Mouse (Mus musculus) heart, embryonic 13.5 days (tissue): Measurements from ENCODE around the gene Slc5a2. TPM values are rescaled to one million over a fixed set of nuclear protein-coding genes. Genes with fewer than 3 reads are reported as not detected.

Experiments used
- ATAC-seq: fragments of 200-750 bp; cut with Nextera tagmentation; 2 replicates; pipeline ENCODE4 v1.8.0; 2017; ENCODE audit warnings: moderate TSS enrichment; ENCODE audit not compliant: insufficient number of reproducible peaks, low FRiP score, low TSS enrichment; ENCODE audit errors: extremely low read depth
- H3K27ac ChIP-seq: fragments of 300-500 bp; sonication (generic); replicated peaks from 2 replicates; pipeline ENCODE4 v1.5.1; 2015; ENCODE audit warnings: moderate library complexity, mild to moderate bottlenecking, inconsistent platforms
- H3K27me3 ChIP-seq: fragments of 300-500 bp; sonication (generic); replicated peaks from 2 replicates; pipeline ENCODE4 v1.6.1; 2015; ENCODE audit warnings: mild to moderate bottlenecking, inconsistent platforms
- H3K36me3 ChIP-seq: fragments of 300-500 bp; sonication (generic); 2 replicates; pipeline ENCODE4 v1.6.1; 2015; ENCODE audit warnings: mild to moderate bottlenecking, inconsistent platforms
- H3K4me1 ChIP-seq: fragments of 300-500 bp; sonication (generic); 2 replicates; pipeline ENCODE4 v1.6.1; 2015; ENCODE audit warnings: inconsistent platforms
- H3K4me2 ChIP-seq: fragments of 300-500 bp; sonication (generic); 2 replicates; pipeline ENCODE4 v1.6.1; 2015; ENCODE audit warnings: inconsistent platforms, mild to moderate bottlenecking, moderate library complexity
- H3K4me3 ChIP-seq: fragments of 300-500 bp; sonication (generic); 2 replicates; pipeline ENCODE4 v1.5.1; 2015; ENCODE audit warnings: moderate library complexity, mild to moderate bottlenecking, inconsistent platforms
- H3K9ac ChIP-seq: fragments of 300-500 bp; sonication (generic); 2 replicates; pipeline ENCODE4 v1.6.1; 2015; ENCODE audit warnings: inconsistent platforms, mild to moderate bottlenecking, moderate library complexity
- H3K9me3 ChIP-seq: fragments of 300-500 bp; sonication (generic); 2 replicates; pipeline ENCODE4 v1.6.1; 2016; ENCODE audit warnings: inconsistent platforms
- WGBS: fragments of 180-500 bp; shearing (Covaris S2); methylation state at CpG from one replicate; pipeline ENCODE4 v1.1.7; 2015; ENCODE audit warnings: mixed read lengths; 5-methylcytosine and 5-hydroxymethylcytosine counted together
- polyA plus RNA-seq: library from polyadenylated mRNA; unstranded; fragments of >200 nt; fragmentation: Nextera tagmentation; extraction: Ambion mirVana; gene quantifications from 2 replicates; pipeline ENCODE4 v1.2.1, GENCODE M21; 2015

Gene Slc5a2
- polyA plus RNA-seq, 1 experiment from 2014 or later, result not detected

- H3K9me3 ChIP-seq, result no peaks in the 10 kb centered on the region
- H3K4me1 ChIP-seq, result peaks cover 31% of the 10 kb centered on the region
- 93% methylated on average over 27 of the region's 27 CpGs for WGBS
- H3K27me3 ChIP-seq, result no peaks in the 10 kb centered on the region
- H3K9ac ChIP-seq, result peak overlapping the region; percentile 24; the same call in 1 of the 2 replicates
- peaks cover 65% of the 10 kb centered on the region for H3K36me3 ChIP-seq
- ATAC-seq, result no peak
- no peak overlapping the region for H3K4me2 ChIP-seq
- H3K4me3 ChIP-seq, result no peak overlapping the region
- H3K27ac ChIP-seq, result no peak overlapping the region
Measured at GRCm38 (mm10) chr7:128240131-128240784, 25.2 kb upstream of the Slc5a2 start.

DNA sequence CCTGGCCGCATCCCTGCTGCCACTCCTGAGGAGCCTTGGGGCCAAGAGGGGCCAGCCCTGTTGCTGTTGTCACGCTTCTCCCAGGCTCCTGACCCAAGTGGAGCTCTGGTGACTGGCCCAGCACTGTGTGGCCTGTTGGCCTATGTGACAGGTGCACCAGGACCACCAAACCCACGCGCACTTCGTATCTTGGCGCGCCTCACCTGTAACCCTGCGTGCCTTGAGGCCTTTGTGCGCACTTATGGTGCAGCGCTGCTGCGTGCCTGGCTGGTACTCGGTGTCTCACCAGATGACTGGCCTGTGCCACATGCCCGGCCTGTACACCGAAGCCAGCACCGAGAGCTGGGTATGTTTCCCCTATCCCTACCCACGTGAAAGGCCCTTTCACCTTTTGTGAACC is 23.1 kb upstream of the Slc5a2 start:
- 94% methylated on average over 16 of the region's 16 CpGs for WGBS
- H3K27ac ChIP-seq, result no peak overlapping the region
- H3K9ac ChIP-seq, result no peak overlapping the region
- no peak overlapping the region for H3K4me3 ChIP-seq
- no peak overlapping the region for H3K4me2 ChIP-seq
- no peak for ATAC-seq
- H3K9me3 ChIP-seq, result no peaks in the 10 kb centered on the region
- H3K27me3 ChIP-seq, result no peaks in the 10 kb centered on the region
- H3K36me3 ChIP-seq, result peaks cover 53% of the 10 kb centered on the region
- peaks cover 36% of the 10 kb centered on the region for H3K4me1 ChIP-seq

DNA sequence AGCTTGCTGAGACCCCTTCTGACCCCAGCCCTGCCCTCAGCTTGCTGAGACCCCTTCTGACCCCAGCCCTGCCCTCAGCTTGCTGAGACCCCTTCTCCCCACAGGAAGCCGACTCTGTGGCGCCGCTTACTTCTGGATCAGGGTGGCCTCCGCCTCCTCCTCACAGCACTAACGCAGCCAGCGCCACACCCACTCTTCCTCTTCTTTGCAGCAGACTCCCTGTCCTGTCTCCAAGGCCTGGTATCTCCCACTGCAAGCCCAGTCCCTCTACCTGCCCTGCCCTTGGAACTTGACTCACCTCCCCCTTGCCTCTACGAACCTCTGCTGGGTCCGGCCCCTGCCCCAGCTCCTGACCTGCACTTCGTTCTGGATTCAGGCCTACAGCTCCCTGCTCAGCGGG is 21.5 kb upstream of the Slc5a2 start:
- H3K9ac ChIP-seq, result no peak overlapping the region
- H3K27ac ChIP-seq, result no peak overlapping the region
- no peaks in the 10 kb centered on the region for H3K9me3 ChIP-seq
- no peak for ATAC-seq
- H3K36me3 ChIP-seq, result peaks cover 62% of the 10 kb centered on the region
- no peak overlapping the region for H3K4me3 ChIP-seq
- no peaks in the 10 kb centered on the region for H3K27me3 ChIP-seq
- H3K4me2 ChIP-seq, result no peak overlapping the region
- peaks cover 45% of the 10 kb centered on the region for H3K4me1 ChIP-seq
- WGBS, result 63% methylated on average over 10 of the region's 10 CpGs

DNA sequence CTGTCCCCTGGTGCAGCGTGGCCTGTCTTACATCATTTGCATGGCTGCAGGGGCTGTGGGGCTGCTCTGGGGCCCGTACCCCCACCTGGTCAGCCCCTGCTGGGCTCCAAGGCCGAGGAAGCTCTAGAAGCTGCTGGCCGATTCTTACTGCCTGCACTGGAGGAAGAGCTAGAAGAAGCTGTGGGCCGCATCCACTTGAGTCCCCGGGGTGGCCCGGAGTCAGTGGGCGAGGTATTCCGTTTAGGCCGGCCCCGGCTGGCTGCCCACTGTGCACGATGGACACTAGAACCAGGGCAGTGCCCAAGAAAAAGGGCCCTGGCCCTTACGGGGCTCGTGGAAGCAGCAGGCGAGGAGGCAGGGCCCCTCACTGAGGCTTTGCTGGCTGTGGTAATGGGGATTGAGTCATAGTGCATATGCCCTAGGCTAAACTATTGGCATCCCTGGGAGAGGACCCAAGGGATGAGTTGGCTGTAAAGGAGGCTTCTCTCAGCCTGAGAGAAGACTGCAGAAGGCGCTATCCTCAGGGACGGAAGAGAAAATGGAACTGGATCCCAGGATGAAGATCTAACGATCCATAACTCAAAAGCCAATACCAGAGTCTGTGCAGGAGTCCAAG is 20.9 kb upstream of the Slc5a2 start:
- Histone ChIP-seq H3K27ac (no peak overlapping the region), H3K9ac (peak overlapping the region; percentile 10; the same call in 1 of the 2 replicates), H3K9me3 (no peaks in the 10 kb centered on the region), H3K4me3 (no peak overlapping the region), H3K4me2 (no peak overlapping the region), H3K27me3 (no peaks in the 10 kb centered on the region), H3K4me1 (peaks cover 44% of the 10 kb centered on the region), H3K36me3 (peaks cover 68% of the 10 kb centered on the region)
- ATAC-seq, result no peak
- WGBS, result 91% methylated on average over 18 of the region's 18 CpGs

GRCm38 (mm10) chr7:128245547-128245946 is 19.9 kb upstream of the Slc5a2 start:
- peak overlapping the region; percentile 91 for H3K9ac ChIP-seq
- H3K27me3 ChIP-seq, result no peaks in the 10 kb centered on the region
- ATAC-seq, result no peak
- 84% methylated on average over 4 of the region's 4 CpGs for WGBS
- peak overlapping the region; percentile 80; the same call in 1 of the 2 replicates for H3K4me2 ChIP-seq
- H3K36me3 ChIP-seq, result peaks cover 68% of the 10 kb centered on the region
- H3K9me3 ChIP-seq, result no peaks in the 10 kb centered on the region
- peak overlapping the region; percentile 98 for H3K27ac ChIP-seq
- H3K4me1 ChIP-seq, result peaks cover 43% of the 10 kb centered on the region
- H3K4me3 ChIP-seq, result peak overlapping the region; percentile 79; the same call in 1 of the 2 replicates

DNA sequence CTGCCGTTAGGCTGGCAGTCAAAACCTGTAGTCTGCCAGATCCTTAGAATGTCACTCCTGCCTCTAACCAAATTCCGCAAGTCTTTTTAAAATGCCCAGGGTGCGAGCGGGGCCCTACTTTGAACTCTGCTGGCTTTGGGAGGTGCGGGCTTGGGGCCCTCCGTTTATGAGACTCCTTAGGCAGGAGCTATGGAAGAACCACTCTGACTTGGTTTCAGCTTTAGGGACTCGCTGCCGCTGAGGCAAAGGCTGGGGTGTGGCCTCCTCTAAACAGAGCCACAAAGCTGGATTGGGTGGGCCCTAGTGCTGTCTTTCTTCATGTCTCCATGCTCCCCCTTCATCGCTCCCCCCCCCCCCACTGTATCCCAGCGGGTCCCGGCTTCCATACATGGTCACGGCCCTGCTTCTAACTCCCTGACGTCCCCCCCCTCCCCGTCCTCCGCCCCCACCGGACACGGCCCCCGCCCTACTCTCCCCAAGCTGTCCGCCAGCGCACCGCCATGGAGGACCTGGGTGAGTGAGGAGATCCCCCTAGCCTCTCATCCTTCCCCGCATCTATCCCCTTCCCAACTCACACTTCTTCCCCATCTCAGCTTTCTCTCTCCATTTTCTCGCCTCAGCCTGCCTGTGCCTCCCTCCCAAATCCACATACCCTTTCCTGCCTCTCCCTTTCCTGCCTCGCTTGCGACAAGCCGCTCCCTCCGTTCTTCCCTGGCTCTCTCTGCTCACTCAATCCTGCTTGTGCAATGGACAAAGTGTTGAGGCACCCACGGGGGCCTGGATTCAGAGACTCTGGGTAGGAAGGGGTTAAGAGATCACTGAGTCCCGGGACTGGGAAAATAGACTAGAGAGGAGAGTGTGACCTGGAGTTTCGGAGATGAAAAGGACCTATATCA is 18.7 kb upstream of the Slc5a2 start, which contains the start of gene Tgfb1i1:
Gene Tgfb1i1, plus strand, starts transcription at position 317 of the 896 bp plus-strand sequence.
- Histone ChIP-seq H3K36me3 (peaks cover 67% of the 10 kb centered on the region), H3K9ac (peak within 1 kb of the TSS; percentile 91), H3K27me3 (no peaks in the 10 kb centered on the region), H3K4me1 (peaks cover 45% of the 10 kb centered on the region), H3K9me3 (no peaks in the 10 kb centered on the region), H3K27ac (peak within 1 kb of the TSS; percentile 98), H3K4me3 (peak within 1 kb of the TSS; percentile 79), H3K4me2 (peak within 1 kb of the TSS; percentile 80)
- 2% methylated on average over 26 of the region's 30 CpGs for WGBS
- ATAC-seq, result peak; percentile 86

DNA sequence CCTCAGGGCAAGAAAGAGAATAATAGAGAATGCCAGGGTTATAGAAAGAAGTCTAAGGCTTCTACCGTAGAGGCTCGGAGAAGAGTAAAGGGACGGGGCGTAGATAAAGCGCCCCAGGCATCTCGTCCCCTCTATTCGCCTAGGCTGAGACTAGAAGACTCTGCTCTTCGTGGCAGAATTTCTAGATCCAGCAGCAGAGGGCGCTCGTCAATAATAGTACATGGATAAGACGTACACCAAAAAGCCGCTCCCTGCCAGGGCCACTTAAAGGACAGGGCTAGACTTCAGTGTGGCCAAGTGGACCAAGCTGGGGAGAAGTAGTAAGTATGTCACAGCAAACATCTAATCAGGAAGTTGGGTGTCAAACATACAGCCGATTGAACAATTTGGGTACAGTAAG is 18.0 kb upstream of the Slc5a2 start:
- Histone ChIP-seq H3K27me3 (no peaks in the 10 kb centered on the region), H3K4me3 (peak overlapping the region; percentile 79), H3K36me3 (peaks cover 67% of the 10 kb centered on the region), H3K4me1 (peaks cover 51% of the 10 kb centered on the region), H3K27ac (peak overlapping the region; percentile 98), H3K4me2 (peak overlapping the region; percentile 80), H3K9ac (peak overlapping the region; percentile 91), H3K9me3 (no peaks in the 10 kb centered on the region)
- WGBS, result under 1% methylated on average over 13 of the region's 13 CpGs
- peak; percentile 60 for ATAC-seq

- no peaks in the 10 kb centered on the region for H3K27me3 ChIP-seq
- peak overlapping the region; percentile 80 for H3K4me2 ChIP-seq
- H3K9me3 ChIP-seq, result no peaks in the 10 kb centered on the region
- H3K36me3 ChIP-seq, result peaks cover 67% of the 10 kb centered on the region
- whole genome bisulfite sequencing, result 70% methylated on average over 10 of the region's 10 CpGs
- peak overlapping the region; percentile 79 for H3K4me3 ChIP-seq
- peak overlapping the region; percentile 91 for H3K9ac ChIP-seq
- no peak overlapping the region for H3K27ac ChIP-seq
- no peak for ATAC-seq
- H3K4me1 ChIP-seq, result peaks cover 51% of the 10 kb centered on the region
Measured at GRCm38 (mm10) chr7:128248081-128249042, 17.1 kb upstream of the Slc5a2 start.

DNA sequence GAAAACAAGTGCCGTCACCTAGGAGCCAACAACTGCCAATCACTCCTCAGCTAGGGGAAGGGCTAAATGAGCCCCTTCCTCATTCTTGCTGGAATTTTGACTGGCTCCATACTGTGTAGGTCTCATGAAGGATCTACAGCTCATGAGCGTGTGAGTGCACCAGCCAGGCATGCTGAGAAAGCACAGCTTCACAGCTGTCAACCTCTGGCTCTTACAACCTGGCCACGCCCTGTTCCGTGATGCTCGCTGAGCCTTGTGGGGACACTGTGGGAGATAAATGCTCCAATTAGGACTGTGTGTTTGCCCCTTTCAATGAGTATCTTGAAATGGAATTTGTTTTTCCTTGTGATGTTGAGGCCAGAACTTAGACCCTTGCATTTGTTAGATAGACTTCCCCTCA is 15.5 kb upstream of the Slc5a2 start:
- no peaks in the 10 kb centered on the region for H3K27me3 ChIP-seq
- H3K27ac ChIP-seq, result no peak overlapping the region
- H3K9ac ChIP-seq, result no peak overlapping the region
- no peaks in the 10 kb centered on the region for H3K9me3 ChIP-seq
- WGBS, result 79% methylated on average over 5 of the region's 5 CpGs
- no peak for ATAC-seq
- no peak overlapping the region for H3K4me2 ChIP-seq
- no peak overlapping the region for H3K4me3 ChIP-seq
- peaks cover 51% of the 10 kb centered on the region for H3K4me1 ChIP-seq
- H3K36me3 ChIP-seq, result peaks cover 71% of the 10 kb centered on the region

GRCm38 (mm10) chr7:128251946-128252345 is 13.5 kb upstream of the Slc5a2 start:
- Histone ChIP-seq H3K9ac (0 out of 2 replicates have a peak overlapping the region, but pooled peaks have one; percentile 40), H3K4me2 (no peak overlapping the region), H3K9me3 (no peaks in the 10 kb centered on the region), H3K27ac (no peak overlapping the region), H3K27me3 (no peaks in the 10 kb centered on the region), H3K4me3 (no peak overlapping the region), H3K4me1 (peaks cover 51% of the 10 kb centered on the region), H3K36me3 (peaks cover 69% of the 10 kb centered on the region)
- 66% methylated on average over 12 of the region's 12 CpGs for WGBS
- ATAC-seq, result no peak
